Mouse (Mus musculus): ENCODE data around the gene Card9. TPM values are rescaled to one million over a fixed set of nuclear protein-coding genes. Genes with fewer than 3 reads are reported as not detected.
"Not testable (repeated sequence)": the region's sequence is repeated elsewhere in the genome, so short reads cannot be mapped to it uniquely, and the experiment has no call there.

Gene Card9
- 1 to 10 TPM; 1.6 to 2.6 TPM for total RNA-seq (2021)

DNA sequence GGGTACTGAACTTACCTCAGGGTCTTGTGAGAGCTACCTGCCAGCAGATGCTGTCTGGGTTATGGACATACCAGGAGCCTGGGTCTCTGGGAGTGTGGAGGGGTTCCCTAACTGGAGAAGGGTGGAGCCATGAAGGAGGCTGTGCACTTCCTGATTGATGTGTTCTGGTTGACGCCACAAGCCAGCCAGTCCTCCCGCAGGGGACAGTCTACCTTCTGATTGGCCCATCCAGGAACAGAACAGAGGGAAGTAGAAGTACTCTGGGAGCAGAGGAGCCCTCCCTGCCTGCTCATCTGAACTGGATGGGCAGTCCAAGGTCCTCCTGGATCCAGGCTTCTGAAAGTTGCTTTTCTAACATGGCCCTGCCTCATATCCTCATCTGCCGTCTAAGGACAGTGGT, at the start of gene Card9:
Gene Card9 (minus strand): TSS at position 147 of the 400 bp plus-strand sequence.
- DNase-seq (ENCODE audit: extremely low spot score in 1 of 2, low spot score in 1 of 2): no peak

DNA sequence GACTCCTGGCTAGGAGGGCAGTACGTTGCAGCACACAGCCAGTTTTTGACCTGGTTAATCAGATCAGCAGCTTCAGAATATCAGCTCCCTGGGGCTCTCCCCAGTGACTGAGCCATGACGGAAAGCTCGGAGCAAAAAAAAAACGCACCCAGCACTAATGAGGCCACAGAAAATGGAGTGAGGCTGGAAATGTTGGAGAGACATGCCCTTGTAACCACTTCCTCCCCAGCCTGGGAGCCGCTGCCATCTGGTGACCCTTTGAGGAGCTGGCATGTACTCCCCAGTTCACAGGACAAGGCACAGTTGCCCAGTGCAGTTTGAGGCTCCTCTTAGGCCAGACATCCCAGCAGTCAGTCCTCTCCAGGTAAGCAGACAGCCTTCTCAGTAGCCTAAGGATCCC, 49.4 kb upstream of the Card9 start:
- DNase-seq (ENCODE audit: extremely low spot score in 1 of 2, low spot score in 1 of 2): no peak

DNA sequence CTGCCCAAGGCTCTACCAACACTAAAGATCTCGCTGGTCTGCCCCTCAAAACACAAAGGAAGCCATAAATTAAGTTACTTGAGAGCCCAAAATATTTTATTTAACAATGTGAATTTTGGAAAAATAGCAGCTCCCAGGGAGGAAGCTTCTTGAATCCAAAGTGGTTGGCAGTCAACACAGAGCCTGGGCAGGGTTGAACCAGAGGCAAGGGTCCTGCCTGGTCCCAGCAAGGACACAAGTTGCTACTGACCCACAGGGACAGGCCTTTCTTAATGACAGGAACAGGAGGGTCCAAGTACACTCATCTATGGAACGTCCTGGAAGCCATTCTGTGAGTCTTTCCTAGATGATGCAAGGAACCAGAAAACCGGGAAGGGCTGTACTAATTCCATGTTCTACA, 48.6 kb upstream of the Card9 start:
- no peak for DNase-seq (ENCODE audit: extremely low spot score in 1 of 2, low spot score in 1 of 2)

DNA sequence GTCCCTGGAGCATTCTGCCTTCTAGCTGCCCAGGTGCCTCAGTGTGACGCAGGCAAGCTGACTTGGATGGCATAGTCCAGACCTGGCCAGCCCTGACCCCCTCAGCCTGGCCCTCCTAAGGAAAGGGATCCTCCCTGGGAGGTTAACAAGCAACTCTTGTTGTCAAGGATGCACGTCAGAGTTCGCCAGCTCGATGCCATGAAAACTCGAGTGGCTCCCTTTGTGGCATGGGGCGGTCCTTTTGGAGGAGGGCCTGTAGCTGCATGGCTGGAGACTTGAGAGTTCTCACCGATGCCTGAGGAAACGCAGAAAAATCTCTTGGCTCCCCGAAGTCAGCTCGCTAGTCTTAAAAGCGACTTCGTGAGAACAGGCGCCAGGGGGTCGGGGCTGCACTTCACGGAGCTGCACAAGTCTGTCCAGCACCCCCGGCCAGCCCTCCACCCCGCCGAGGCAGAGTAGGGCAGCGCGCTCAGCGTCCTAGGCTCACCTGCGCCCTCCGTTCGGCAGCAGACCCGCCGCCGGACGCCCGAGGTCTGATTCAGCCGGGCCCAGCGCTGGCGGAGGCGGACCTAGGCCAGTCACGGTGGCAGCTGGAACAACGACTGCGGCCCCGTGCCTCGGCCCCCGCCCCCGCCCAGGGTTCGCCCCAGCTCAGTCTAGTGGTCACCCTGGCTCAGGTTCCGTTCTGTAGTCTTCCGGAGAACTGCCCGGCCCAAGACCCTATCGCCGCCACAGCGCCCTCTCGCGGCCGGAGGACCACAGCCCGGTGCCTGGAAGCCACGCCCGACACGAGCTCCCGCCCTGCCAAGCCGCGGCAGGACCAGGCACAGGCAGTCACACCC, 48.0 kb upstream of the Card9 start, which contains the start of gene Inpp5e:
Gene Inpp5e (minus strand): TSS at position 689 of the 842 bp plus-strand sequence.
- DNase-seq (ENCODE audit: extremely low spot score in 1 of 2, low spot score in 1 of 2): peak; percentile 100

DNA sequence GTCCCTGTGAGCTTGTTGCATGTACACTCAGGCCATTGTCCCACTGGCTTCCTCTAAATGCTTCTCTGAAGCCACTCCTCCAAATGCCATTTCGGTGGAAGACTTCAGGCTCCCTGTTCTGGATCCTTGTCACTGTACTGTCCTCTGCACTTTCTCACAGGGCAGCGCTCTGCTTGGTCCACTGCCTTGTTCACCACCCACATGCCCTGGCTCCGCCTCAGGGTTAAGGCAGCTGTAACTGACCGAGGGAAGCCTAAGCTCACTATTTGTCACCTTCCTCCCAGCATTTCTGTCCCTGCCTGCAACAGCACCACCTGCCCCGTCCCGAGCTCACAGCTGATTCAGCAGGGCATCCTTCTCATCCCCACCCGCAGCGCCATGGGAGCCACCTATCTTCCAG, 42.6 kb upstream of the Card9 start:
- no peak for DNase-seq (ENCODE audit: extremely low spot score in 1 of 2, low spot score in 1 of 2)

DNA sequence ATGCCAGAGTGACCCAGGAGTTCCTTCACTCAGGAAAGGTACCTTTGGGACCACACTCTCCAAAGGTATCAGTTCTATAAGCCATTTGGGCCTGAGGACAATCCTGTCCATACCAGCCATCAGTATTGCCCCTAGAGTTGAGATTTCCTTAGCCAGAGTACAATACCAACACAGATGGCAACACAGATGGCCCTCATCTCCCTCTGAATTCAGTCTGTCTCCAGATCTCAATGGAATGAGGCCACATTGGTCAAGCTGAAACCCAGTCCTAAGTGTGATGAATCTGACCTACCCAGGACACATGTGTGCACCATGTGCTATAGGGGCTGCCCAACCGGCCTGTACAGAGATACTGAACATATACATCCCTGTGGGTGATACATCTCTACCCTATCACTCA, 41.5 kb upstream of the Card9 start:
- no peak for DNase-seq (ENCODE audit: extremely low spot score in 1 of 2, low spot score in 1 of 2)

DNA sequence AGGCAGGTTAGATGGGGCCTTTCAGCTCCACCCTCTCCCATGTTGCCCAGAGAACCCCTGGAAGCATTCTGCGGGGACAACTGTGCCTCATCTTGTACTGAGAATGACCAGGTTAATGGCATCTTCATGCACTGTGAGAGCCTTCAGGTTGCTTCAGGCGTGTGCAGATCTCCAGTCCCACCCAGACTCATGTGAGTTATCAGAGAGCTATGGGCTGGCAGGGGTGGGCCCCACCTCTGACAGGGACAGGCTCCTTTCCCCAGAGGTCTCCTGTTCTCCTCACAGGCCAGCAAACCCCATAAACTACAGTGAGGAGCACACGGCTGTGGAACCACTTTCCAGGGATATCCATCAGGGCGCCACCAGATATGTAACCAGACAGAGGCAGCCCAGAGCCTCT, 40.3 kb upstream of the Card9 start:
- no peak for DNase-seq (ENCODE audit: extremely low spot score in 1 of 2, low spot score in 1 of 2)

DNA sequence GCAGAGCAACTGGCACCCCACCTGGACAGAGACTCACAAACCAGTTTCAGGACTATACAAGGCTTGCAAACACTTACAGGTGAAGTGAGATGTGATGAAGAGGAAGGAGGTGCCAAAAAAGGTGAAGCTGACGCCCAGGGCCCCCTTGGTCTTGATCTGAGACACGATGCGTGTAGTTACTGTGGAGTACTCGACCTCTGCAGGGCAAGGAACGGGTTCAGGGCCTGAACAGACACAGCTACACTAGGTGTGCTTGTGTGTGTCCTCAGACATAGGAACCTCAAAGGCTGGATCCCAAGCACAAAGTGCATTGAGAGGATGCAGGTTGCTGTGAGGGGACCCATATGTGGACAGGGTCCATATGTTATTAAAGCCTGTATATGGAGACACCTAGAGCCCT, 39.6 kb upstream of the Card9 start:
- no peak for DNase-seq (ENCODE audit: extremely low spot score in 1 of 2, low spot score in 1 of 2)

DNA sequence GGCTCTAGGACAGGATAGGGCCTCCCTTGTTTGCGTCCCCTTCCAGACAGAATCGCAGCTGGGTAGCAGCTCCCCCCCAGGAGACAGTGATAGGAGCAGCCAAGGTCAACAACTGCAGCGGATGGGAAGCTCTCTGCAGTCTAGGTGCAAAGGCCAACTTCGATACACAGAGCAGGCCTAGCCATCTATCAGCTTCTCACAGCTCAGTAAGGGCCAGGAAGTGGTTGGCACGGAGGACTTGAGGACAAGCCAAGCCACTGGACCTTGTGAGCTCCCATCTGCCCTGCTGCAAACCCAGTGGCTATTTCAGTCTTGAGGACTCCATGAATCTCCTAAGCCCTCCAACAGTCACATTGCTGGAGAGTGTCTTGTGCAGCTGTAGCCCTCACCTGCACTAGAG, 38.9 kb upstream of the Card9 start:
- no peak for DNase-seq (ENCODE audit: extremely low spot score in 1 of 2, low spot score in 1 of 2)

DNA sequence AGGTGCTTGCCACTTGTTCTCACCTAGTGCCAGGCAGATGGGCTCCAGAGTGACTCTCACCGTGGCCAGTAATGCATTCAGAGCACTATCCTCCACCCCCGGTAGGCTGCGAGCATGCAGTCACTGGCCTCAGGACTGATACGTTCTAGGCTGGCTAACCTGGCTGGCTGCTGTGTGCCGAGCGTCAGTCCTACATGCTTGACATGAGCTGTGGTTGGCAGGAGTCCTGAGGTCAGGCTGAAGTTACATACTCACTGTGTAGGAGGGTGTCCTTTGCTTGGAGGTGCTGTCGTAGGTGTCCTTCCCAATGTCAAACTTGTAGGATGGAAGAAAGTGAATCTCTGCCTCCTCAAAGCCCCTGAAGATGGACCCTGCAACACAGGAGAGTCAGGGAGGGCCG, 38.3 kb upstream of the Card9 start:
- no peak for DNase-seq (ENCODE audit: extremely low spot score in 1 of 2, low spot score in 1 of 2)

DNA sequence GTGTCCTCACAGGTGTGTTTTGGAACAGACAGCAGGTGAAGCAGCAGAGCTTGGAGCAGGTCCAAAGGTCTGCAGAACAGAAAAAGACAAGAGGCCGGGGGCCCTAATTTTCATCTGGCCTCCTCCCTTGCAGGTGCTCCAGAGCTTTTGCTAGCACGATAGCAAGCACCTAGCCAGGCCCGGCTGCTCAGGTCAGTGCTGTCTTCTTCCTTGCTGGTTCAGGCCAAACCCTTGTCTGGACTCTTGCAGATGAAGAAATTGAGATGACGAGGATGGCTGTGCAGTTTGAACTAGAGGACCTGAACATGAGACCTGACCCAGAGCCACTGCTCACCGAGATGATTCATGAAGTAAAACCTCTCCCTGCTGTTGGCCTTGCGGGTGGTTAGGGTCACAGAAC, 30.9 kb upstream of the Card9 start:
- DNase-seq (ENCODE audit: extremely low spot score in 1 of 2, low spot score in 1 of 2): no peak

DNA sequence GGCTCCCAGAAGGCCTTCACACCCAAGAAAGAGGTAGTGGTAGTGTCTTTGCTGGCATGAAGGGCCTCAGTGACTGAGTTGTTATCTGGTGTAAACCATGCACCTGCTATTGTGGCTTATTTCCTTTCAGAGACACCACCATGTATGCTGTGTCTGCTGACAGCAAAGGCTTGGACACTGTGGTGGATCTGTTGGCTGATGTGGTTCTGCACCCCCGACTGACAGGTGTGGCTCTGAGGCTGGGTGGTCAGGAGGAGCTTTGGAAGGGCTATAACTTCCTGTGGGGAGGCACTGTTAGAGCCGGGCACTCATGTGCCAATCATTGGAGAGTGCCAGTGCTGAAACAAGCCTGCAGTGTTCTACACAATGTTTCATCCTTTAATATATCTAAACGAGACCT, 30.2 kb upstream of the Card9 start:
- no peak for DNase-seq (ENCODE audit: extremely low spot score in 1 of 2, low spot score in 1 of 2)

DNA sequence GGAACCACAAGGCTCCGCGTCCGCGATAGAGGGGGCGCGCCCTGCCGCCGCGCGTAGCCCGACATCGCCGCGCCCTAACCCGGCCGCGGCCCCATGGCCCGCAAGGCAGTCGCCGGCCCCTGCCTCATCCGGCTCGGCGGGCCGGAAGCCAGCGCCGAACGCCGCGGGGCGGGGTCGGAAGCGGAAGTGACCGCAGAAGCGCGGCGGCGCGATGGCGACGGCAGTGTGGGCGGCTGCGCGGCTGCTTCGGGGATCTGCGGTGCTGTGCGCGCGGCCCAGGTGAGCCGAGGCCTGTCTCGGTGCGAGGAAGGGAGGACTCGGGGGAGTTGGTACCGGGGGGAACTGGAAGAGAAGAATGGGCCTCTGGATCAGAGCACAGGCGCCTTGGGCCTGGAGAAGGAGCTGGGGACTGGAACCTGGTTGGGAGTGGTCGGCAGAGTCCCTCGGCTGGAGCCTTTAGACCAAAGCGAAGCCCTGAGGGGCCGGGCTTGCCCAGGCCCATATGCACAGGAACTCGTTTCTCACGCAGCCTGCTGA, 28.5 kb upstream of the Card9 start, which contains the start of the genes Entr1 and Pmpca:
Gene Entr1 (minus strand): TSS at position 163 of the 537 bp plus-strand sequence.
Gene Pmpca (plus strand): TSS at position 186 of the 537 bp plus-strand sequence.
- DNase-seq (ENCODE audit: extremely low spot score in 1 of 2, low spot score in 1 of 2): peak; percentile 78 to 84

DNA sequence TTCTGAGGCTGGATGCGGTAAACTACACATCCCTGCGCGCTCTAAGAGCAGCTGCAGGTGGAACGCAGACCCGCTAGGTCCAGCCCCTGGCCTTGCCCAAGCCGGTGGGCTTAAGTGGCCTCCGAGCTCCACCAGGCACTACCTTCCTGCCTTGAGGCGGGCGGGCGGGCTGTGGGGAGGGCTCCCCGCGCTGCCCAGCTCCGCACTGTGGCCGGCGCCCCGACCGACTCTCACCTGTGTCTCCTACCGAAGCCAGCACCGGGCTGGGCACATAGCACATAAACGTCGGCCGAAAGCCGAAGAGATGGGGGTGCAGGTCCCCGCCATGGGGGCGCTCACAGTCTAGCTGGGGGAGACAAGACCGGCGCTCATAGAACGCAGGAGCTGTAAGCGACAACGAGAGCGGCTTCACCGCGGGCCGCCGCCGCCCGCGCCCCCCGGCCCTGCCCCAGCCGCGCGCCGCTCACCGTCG, 28.0 kb upstream of the Card9 start:
- no peak for DNase-seq (ENCODE audit: extremely low spot score in 1 of 2, low spot score in 1 of 2)

DNA sequence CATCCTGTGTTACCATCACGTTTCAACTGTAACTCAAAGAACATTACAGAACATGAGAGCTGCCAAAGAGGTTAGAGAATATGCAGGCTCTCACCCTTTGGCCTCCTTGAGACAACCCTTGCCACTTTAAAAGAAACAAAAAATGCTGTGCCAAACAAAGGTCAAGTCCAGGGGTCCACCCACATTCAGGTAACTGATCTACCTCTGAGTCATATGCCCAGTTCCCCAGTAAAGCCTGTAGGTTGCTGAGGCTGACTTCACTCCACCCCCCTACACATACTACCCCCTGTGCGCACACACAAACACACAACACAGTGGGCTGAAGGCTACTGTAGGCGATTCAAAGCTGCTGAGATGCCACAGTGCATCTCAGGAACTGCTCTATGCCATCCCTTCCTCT, 27.0 kb upstream of the Card9 start:
- no peak for DNase-seq (ENCODE audit: extremely low spot score in 1 of 2, low spot score in 1 of 2)

DNA sequence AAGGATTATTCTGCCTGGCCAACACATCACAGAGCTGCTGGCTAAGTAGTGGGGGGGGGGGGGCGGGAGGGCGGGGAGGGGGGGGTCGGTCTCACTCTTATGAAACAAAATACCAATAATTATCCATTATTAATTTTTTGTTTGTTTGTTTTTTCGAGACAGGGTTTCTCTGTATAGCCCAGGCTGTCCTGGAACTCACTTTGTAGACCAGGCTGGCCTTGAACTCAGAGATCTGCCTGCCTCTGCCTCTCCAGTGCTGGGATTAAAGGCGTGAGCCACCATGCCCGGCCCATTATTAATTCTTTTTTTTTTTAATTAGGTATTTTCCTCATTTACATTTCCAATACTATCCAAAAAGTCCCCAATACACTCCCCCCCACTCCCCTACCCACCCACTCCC, 20.2 kb upstream of the Card9 start:
- DNase-seq (ENCODE audit: extremely low spot score in 1 of 2, low spot score in 1 of 2): not testable (repeated sequence)

DNA sequence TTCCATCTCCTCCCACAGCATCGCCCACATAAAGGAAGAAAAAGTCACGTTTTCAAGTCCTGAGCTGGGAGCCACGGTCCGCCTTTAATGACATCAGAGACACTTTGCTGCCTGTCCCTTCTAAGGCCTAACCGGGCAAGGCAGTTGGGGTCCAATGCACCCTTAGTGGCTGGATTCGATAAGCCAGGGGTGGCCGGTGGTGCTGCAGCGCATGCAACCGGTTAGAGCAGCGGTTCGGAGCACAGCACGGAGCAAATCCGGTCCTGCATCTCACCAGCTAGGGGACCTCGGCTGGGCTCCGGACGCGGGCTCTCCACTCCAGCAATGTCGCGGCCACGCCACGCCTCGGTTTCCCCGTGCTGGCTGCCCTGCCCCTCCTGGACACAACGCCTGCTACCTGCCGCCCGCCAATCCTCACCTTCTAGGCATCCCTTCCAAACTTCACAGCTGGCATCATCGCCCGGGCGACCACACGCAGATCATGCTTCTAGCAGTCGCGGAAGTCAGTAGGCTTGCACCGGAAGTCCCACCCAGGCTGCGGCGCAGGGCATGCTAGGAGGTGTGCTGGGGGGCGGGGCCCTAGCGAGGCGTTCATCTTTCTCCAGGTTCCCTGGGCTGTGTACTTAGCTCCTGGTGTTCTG, 19.5 kb upstream of the Card9 start, which contains the start of gene Snapc4:
Gene Snapc4 (minus strand): TSS at position 523 of the 641 bp plus-strand sequence.
- DNase-seq (ENCODE audit: extremely low spot score in 1 of 2, low spot score in 1 of 2): peak; percentile 60 to 71

DNA sequence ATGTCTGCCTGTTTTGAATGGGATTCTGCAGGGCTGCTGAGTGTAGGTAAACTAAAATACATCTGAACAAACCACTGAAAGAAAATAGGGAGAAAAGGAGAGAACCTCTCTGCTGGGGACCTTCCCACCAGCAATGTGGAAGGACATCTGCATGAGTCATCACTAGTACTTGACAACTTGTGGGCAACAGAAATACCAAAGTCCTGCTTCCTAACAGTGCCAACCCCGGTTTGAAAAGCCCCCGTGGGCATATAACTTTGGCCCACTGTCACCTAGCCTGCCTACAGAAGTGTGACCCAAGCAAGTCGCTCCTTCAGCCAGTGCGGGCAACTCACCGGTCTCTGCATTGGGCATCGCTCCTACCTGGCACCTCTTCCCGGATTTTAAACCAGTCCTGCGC, 11.7 kb upstream of the Card9 start:
- no peak for DNase-seq (ENCODE audit: extremely low spot score in 1 of 2, low spot score in 1 of 2)

DNA sequence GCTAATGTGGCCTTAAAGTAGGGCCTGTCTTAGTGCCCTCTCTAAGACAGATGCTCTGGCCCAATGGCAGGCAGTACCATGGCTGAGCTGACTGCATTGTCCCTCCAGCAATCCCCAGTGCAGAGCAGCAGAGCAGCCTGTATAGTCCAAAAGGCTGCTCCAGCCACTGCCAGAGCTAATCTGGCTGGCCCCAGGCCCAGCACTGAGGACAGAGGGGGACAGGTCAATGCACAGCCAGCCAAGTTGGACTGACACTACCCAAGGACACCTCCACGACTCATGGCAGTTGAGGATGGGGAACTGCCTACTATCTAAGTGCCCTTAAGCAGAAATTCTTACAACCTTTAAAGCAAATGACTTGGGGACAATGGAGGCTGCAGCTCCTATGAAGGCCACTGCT, 7.9 kb upstream of the Card9 start:
- DNase-seq (ENCODE audit: extremely low spot score in 1 of 2, low spot score in 1 of 2): no peak

DNA sequence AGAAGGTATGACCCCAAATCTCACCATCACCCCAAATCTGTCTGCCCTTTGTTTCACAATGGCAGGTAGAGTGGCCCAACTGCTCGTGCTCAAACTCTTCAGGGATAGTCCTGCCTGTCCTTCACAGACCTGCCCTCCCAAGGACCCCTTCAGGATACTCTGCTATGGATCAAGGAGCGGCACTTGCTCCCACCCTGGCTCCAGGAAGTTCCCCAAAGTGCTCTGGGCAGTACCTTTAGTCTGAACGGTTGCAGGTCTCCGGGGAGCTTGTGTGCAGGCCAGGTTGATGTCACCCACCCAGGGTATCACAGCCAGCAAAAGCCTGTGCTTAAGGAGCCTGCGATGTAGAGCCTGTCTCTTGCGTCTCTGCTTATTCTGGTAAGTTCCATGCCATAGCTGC, 7.2 kb upstream of the Card9 start:
- DNase-seq (ENCODE audit: extremely low spot score in 1 of 2, low spot score in 1 of 2): no peak

DNA sequence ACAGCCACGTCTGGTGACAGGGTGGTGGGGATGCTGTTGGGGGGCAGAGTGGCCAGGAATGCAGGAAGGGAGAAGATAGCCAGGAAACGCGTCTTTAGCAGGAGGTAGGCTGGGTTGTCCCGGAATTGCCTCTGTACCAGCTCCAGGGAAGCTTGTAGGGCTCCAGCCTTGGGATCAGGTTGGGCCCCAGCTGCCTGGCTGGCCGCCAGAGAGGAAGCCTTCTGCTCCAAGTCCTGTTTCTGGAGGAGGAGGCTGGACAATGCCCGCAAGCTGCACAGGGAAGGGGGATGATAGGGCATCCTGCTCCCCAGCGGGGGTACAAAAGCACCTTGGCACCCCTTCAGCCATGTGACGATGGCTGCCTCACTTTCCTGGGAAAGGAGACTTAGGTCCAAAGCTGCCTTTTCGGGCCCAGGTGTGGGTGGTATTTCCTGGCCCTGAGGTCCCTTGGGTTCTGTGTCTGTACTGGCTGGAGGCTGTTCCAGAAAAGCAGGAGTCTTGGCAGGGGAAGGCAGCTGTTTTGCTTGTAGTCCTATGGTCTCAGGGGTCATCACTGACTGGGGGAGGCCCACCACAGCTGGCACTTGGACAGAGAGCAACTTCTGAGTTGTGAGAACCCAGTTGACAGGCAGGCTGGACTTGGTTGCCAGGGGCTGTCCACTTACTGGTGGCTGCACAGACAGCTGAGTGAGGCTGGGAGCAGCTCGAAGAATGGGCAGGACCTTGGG, 4.2 kb upstream of the Card9 start:
- DNase-seq (ENCODE audit: extremely low spot score in 1 of 2, low spot score in 1 of 2): no peak
